Mouse (Mus musculus): ENCODE measurements around the gene March4.

DNA sequence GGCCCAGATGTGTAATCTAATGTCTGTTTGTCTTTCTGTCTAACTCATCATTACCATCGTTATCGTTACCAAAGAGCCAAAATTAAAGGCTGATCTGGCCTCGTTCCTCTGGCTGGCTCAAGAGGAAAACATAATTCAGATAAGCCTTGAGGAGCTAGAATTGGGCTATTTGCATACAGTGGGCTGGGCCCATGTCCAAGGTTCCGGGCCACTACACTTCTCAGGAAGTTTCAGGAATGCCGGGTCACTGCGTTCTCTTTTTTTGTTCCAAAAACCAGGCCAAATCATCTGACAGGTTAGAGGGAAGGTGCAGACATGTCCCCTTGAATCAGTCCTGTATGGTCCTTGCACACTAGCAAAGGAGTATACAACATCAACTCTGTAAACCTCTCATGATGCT is 74.2 kb downstream of the March4 start:
- no peak for TF ChIP-seq CTCF (conservative IDR thresholded peaks at IDR 0.05; ENCODE audit: insufficient read depth, insufficient read length, low read depth, low read length)
- TF ChIP-seq POLR2A (IDR thresholded peaks at IDR 0.05; ENCODE audit: low read depth, low read length): no peak
